Mouse (Mus musculus): ENCODE measurements around the gene Hnrnpul2.
"Not testable (repeated sequence)": the region's sequence is repeated elsewhere in the genome, so short reads cannot be mapped to it uniquely, and the experiment has no call there.

Gene Hnrnpul2

DNA sequence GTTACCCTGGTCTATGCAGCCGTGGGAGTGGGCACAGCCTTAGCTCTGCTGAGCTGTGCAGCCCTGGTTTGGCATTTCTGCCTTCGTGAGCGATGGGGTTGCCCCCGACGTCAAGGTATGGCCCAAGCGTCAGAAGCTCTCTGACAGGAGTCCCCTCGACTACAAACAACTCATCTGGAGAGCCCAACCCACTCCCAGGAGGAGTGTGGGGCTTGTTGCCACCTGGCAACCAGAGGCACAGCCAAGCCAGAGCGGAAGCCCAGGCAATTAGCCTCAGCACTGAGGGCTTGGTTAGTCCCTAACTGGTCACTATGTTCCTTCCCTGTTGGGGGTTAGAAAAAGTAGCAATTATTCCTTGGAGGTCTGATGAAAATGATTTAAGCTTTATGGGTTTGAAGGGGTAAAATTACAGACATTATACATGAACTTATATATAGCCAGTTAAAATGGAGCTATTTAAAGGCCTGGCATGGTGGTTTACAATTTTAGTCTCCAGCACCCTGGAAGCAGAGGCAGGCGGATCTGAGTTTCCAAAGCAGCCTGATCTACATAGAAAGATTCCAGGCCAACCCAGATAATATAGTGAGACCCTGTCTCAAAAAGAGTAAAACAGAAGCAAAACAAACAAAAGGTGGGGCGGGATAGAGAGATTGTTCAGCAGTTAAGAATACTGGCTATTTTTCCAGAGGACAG lies 32.6 kb downstream of the Hnrnpul2 start:
- DNase-seq (ENCODE audit: low spot score): no peak

DNA sequence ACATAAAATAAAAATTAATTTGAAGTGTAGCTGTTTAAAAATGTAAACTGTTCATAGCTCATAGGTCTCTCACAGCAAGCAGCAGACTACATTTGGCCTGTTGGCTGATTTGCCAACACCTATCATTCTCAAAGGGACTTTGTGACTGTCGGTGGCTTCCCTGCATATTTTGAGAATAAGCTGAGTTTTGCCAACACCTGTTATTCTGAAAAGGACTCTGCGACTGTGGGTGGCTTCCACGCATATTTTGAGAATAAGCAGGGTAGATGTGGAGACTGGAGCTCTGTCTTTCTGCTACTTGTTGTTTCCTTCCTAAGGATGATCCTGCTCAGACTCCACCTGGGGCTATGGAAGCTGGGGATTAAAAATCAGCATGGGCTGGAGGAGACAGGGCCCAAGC lies 33.3 kb downstream of the Hnrnpul2 start:
- no peak for DNase-seq (ENCODE audit: low spot score)

GRCm38 (mm10) chr19:8857689-8858088 lies 37.9 kb downstream of the Hnrnpul2 start:
- no peak for DNase-seq (ENCODE audit: low spot score)

- no peak for DNase-seq (ENCODE audit: low spot score)
These were observed 39.2 kb downstream of the Hnrnpul2 start for GRCm38 (mm10) chr19:8859018-8859417.

- DNase-seq (ENCODE audit: low spot score): no peak
These were observed 44.5 kb downstream of the Hnrnpul2 start for GRCm38 (mm10) chr19:8864265-8864664.

GRCm38 (mm10) chr19:8870381-8870780 lies 50.6 kb downstream of the Hnrnpul2 start:
- not testable (repeated sequence) for DNase-seq (ENCODE audit: low spot score)

- no peak for DNase-seq (ENCODE audit: low spot score)
These were observed 51.0 kb downstream of the Hnrnpul2 start for GRCm38 (mm10) chr19:8870838-8871237.

- DNase-seq (ENCODE audit: low spot score): peak; percentile 95
These were observed 51.7 kb downstream of the Hnrnpul2 start, which contains the start of gene Ubxn1 for GRCm38 (mm10) chr19:8871267-8872186. TSS of gene Ubxn1 (plus strand) at chr19:8871496.

- DNase-seq (ENCODE audit: low spot score): no peak
These were observed 52.5 kb downstream of the Hnrnpul2 start for GRCm38 (mm10) chr19:8872266-8872840.

DNA sequence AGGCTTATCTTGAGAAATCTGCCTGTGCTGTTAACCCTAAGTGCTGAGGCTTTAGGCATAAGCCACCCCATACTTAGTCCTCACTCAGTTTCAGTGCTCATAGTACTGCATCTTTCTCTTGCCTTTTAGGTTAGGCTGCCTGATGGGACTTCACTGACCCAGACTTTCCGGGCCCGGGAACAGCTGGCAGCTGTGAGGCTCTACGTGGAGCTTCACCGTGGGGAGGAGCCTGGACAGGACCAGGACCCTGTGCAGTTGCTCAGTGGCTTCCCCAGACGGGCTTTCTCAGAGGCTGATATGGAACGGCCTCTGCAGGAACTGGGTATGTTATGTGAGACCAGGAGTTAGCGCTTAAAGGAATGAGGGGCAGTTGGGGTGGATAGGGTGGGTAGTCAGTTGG lies 55.2 kb downstream of the Hnrnpul2 start:
- DNase-seq (ENCODE audit: low spot score): no peak

- DNase-seq (ENCODE audit: low spot score): peak; percentile 88
These were observed 60.7 kb downstream of the Hnrnpul2 start, which contains the start of gene Uqcc3 for GRCm38 (mm10) chr19:8880311-8881033. TSS of gene Uqcc3 (minus strand) at chr19:8880923.

GRCm38 (mm10) chr19:8881034-8881392 lies 61.2 kb downstream of the Hnrnpul2 start:
- DNase-seq (ENCODE audit: low spot score): no peak

DNA sequence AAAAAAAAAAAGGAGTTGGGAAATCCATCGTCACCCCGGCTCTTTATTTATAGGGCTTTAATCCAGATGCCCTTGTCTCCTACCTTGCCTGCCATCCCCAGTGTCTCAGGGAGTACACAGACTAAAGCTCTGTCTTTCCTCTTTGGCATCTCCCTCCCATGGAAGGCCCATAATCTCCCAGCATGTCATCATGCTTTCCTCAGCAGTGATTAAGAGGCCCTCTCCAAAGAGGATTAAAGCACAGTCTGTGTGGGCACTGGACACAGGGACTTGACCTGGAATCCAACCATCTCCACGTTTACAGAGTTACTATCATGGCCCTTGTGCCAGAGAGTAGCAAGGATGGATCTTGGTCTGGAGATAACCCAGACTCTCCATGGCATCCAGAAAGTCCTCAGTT lies 63.8 kb downstream of the Hnrnpul2 start, which contains the start of the genes Lbhd1 and Gm49403:
Gene Lbhd1, plus strand, starts transcription at position 117 of the 400 bp plus-strand sequence.
Gene Gm49403, plus strand, starts transcription at position 315 of the 400 bp plus-strand sequence.
- no peak for DNase-seq (ENCODE audit: low spot score)
